Mouse (Mus musculus): Measurements from ENCODE around the gene Thtpa. TPM values are rescaled to one million over a fixed set of nuclear protein-coding genes. Genes with fewer than 3 reads are reported as not detected.
A peak's percentile ranks its signal among the peaks of the same experiment; 100 is the strongest.

The Thtpa gene
- total and polyA plus RNA-seq, 2 experiments: 8.7 to 15.4 TPM

- H3K36me3 ChIP-seq (ENCODE audit: control insufficient read depth, insufficient read depth, low read length): no peaks in the 10 kb centered on the region
- peaks cover 8% of the 10 kb centered on the region; the same call in 1 of the 2 replicates for H3K4me1 ChIP-seq (ENCODE audit: control insufficient read depth, insufficient read depth, low read length)
- no peak for DNase-seq (ENCODE audit: extremely low read depth, low read depth, low spot score)
- WGBS: 80% methylated on average over 1 of the region's 1 CpGs
- H3K9ac ChIP-seq (ENCODE audit: low read depth, low read length): no peak overlapping the region
- H3K4me3 ChIP-seq (ENCODE audit: insufficient read depth, low read depth, low read length): no peak overlapping the region
- no peaks in the 10 kb centered on the region for H3K79me2 ChIP-seq (ENCODE audit: control insufficient read depth, insufficient read depth, low read length)
- H3K27me3 ChIP-seq (ENCODE audit: control insufficient read depth, insufficient read depth, low read length): no peaks in the 10 kb centered on the region
- TF ChIP-seq POLR2A (IDR thresholded peaks at IDR 0.05; ENCODE audit: extremely low read depth, insufficient read depth, low read length) (no peak), CTCF (IDR thresholded peaks at IDR 0.05; ENCODE audit: low read depth, low read length) (no peak)
- peak overlapping the region; percentile 34 for H3K27ac ChIP-seq (replicated peaks; ENCODE audit: insufficient read depth, low read depth, low read length)
Measured at GRCm38 (mm10) chr14:55146324-55146723, 51.7 kb downstream of the Thtpa start.

DNA sequence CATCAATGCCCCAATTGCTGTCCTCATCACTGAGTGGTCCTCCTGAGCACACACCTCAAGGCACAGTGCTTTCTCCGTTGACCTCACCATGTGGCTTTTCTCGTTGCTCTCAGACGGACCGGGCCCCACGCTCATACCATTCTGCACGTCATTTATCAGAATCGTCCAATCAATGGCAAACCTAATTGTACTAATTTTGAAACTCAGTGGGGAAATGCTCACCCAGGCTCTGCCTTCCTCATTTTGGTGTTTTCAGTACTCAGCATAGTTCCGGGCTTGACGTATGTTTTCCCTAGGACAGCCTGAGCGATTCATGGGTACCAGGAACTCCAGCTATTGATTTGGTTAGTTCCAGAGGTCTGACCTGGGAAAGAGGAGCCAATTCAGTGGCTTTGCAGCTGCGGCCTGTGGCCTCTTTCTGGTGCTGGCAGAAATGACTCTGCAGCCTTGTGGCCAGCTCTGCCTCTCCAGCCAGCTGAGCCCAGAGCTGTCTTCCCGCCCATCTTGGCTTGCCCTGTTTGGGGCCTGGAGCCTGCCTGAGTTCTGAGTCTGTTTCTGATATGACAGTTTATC is 52.3 kb downstream of the Thtpa start:
- Histone ChIP-seq H3K4me3 (ENCODE audit: insufficient read depth, low read depth, low read length) (no peak overlapping the region), H3K4me1 (ENCODE audit: control insufficient read depth, insufficient read depth, low read length) (peaks cover 8% of the 10 kb centered on the region; the same call in 1 of the 2 replicates), H3K36me3 (ENCODE audit: control insufficient read depth, insufficient read depth, low read length) (no peaks in the 10 kb centered on the region), H3K9ac (ENCODE audit: low read depth, low read length) (no peak overlapping the region), H3K27me3 (ENCODE audit: control insufficient read depth, insufficient read depth, low read length) (no peaks in the 10 kb centered on the region), H3K79me2 (ENCODE audit: control insufficient read depth, insufficient read depth, low read length) (no peaks in the 10 kb centered on the region), H3K27ac (replicated peaks; ENCODE audit: insufficient read depth, low read depth, low read length) (peak overlapping the region; percentile 58)
- TF ChIP-seq POLR2A (IDR thresholded peaks at IDR 0.05; ENCODE audit: extremely low read depth, insufficient read depth, low read length) (no peak), CTCF (IDR thresholded peaks at IDR 0.05; ENCODE audit: low read depth, low read length) (peak; percentile 27; the same call in 1 of the 2 replicates)
- peak; percentile 94 for DNase-seq (ENCODE audit: extremely low read depth, low read depth, low spot score)
- WGBS: 59% methylated on average over 12 of the region's 12 CpGs

DNA sequence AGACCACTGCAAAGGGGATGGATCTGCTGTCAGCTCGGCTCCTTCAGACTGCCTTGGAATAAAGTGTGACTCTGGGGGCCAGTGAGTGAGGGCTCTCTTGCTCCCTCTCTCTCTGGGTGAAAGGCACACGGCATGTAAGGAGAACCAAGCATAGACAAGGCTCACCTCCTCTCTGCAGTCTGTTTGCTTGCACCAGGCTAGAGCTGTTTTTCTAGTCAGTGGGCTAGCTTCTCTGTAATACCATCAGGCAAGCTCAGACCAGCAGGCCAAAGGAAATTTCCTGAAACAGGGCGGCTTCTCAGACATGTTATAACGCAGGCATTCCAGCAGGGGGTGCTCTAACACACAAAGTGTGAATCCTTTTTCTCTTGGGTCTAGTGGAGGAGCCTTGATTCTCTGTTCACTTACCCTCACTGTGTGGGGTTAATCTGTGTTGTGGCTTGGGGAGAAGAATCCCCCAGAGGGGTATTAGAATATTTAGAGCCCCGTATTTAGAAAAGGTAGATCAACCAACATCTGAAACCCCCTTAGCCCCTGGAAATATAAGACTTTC is 53.9 kb downstream of the Thtpa start:
- Histone ChIP-seq H3K9ac (ENCODE audit: low read depth, low read length) (peak overlapping the region; percentile 9; the same call in 1 of the 2 replicates), H3K79me2 (ENCODE audit: control insufficient read depth, insufficient read depth, low read length) (no peaks in the 10 kb centered on the region), H3K36me3 (ENCODE audit: control insufficient read depth, insufficient read depth, low read length) (no peaks in the 10 kb centered on the region), H3K27ac (replicated peaks; ENCODE audit: insufficient read depth, low read depth, low read length) (no peak overlapping the region), H3K27me3 (ENCODE audit: control insufficient read depth, insufficient read depth, low read length) (no peaks in the 10 kb centered on the region), H3K4me3 (ENCODE audit: insufficient read depth, low read depth, low read length) (no peak overlapping the region), H3K4me1 (ENCODE audit: control insufficient read depth, insufficient read depth, low read length) (peaks cover 8% of the 10 kb centered on the region; the same call in 1 of the 2 replicates)
- DNase-seq (ENCODE audit: extremely low read depth, low read depth, low spot score): peak; percentile 65
- TF ChIP-seq POLR2A (IDR thresholded peaks at IDR 0.05; ENCODE audit: extremely low read depth, insufficient read depth, low read length) (no peak), CTCF (IDR thresholded peaks at IDR 0.05; ENCODE audit: low read depth, low read length) (peak; percentile 54)
- WGBS: 50% methylated on average over 5 of the region's 5 CpGs

Other genes starting within 250 kb of the Thtpa start
- gene Homez, start 223.8 kb upstream of the Thtpa start, total RNA-seq (2014; rRNA removed): 1.9 and 2.5 TPM in 2 replicates
- gene Homez, start 223.8 kb upstream of the Thtpa start, polyA plus RNA-seq (2012; rRNA removed): 2.1 and 3.3 TPM in 2 replicates
- 4.9 and 6.4 TPM in 2 replicates for gene Ppp1r3e, start 217.2 kb upstream of the Thtpa start, total RNA-seq (2014; rRNA removed)
- 7.5 and 8.7 TPM in 2 replicates for gene Ppp1r3e, start 217.2 kb upstream of the Thtpa start, polyA plus RNA-seq (2012; rRNA removed)
- 14.1 and 17.2 TPM in 2 replicates for gene Bcl2l2, start 211.4 kb upstream of the Thtpa start, total RNA-seq (2014; rRNA removed)
- 17.3 and 19.5 TPM in 2 replicates for gene Bcl2l2, start 211.4 kb upstream of the Thtpa start, polyA plus RNA-seq (2012; rRNA removed)
- 0.13 TPM in 1 of 2 replicates, not detected in the other for gene Gm20521, start 211.3 kb upstream of the Thtpa start, total RNA-seq (2014; rRNA removed)
- gene Gm20521, start 211.3 kb upstream of the Thtpa start, polyA plus RNA-seq (2012; rRNA removed): 7.9 TPM in 1 of 2 replicates, not detected in the other
- 29.7 and 37.8 TPM in 2 replicates for gene Pabpn1, start 202.3 kb upstream of the Thtpa start, total RNA-seq (2014; rRNA removed)
- 65.4 and 89.4 TPM in 2 replicates for gene Pabpn1, start 202.3 kb upstream of the Thtpa start, polyA plus RNA-seq (2012; rRNA removed)
- 0.46 and 0.81 TPM in 2 replicates for gene Slc22a17, start 181.7 kb upstream of the Thtpa start, total RNA-seq (2014; rRNA removed)
- 1.4 and 2.7 TPM in 2 replicates for gene Slc22a17, start 181.7 kb upstream of the Thtpa start, polyA plus RNA-seq (2012; rRNA removed)
- under 0.01 and 0.20 TPM in 2 replicates for gene Efs, start 168.7 kb upstream of the Thtpa start, total RNA-seq (2014; rRNA removed)
- gene Efs, start 168.7 kb upstream of the Thtpa start, polyA plus RNA-seq (2012; rRNA removed): 0.13 and 0.15 TPM in 2 replicates
- gene Il25, start 162.1 kb upstream of the Thtpa start, total RNA-seq (2014; rRNA removed): not detected in 2 replicates
- gene Il25, start 162.1 kb upstream of the Thtpa start, polyA plus RNA-seq (2012; rRNA removed): not detected in 2 replicates
- gene Cmtm5, start 158.5 kb upstream of the Thtpa start, total RNA-seq (2014; rRNA removed): not detected in 2 replicates
- not detected in 2 replicates for gene Cmtm5, start 158.5 kb upstream of the Thtpa start, polyA plus RNA-seq (2012; rRNA removed)
- gene Myh6, start 127.9 kb upstream of the Thtpa start, total RNA-seq (2014; rRNA removed): 0.60 TPM in 1 of 2 replicates, not detected in the other
- gene Myh6, start 127.9 kb upstream of the Thtpa start, polyA plus RNA-seq (2012; rRNA removed): 0.02 and 0.04 TPM in 2 replicates
- not detected in 2 replicates for gene Gm17428, start 117.9 kb upstream of the Thtpa start, total RNA-seq (2014; rRNA removed)
- gene Gm17428, start 117.9 kb upstream of the Thtpa start, polyA plus RNA-seq (2012; rRNA removed): not detected in 2 replicates
- 1.5 TPM in 1 of 2 replicates, not detected in the other for gene Myh7, start 100.2 kb upstream of the Thtpa start, total RNA-seq (2014; rRNA removed)
- 0.02 TPM in 1 of 2 replicates, not detected in the other for gene Myh7, start 100.2 kb upstream of the Thtpa start, polyA plus RNA-seq (2012; rRNA removed)
- gene Ngdn, start 79.3 kb upstream of the Thtpa start, total RNA-seq (2014; rRNA removed): 25.8 and 26.9 TPM in 2 replicates
- 6.9 and 8.1 TPM in 2 replicates for gene Ngdn, start 79.3 kb upstream of the Thtpa start, polyA plus RNA-seq (2012; rRNA removed)
- 1.5 and 1.7 TPM in 2 replicates for gene Zfhx2, start 2.5 kb upstream of the Thtpa start, total RNA-seq (2014; rRNA removed)
- 1.4 and 1.7 TPM in 2 replicates for gene Zfhx2, start 2.5 kb upstream of the Thtpa start, polyA plus RNA-seq (2012; rRNA removed)
- gene Ap1g2, start 11.8 kb downstream of the Thtpa start, total RNA-seq (2014; rRNA removed): 4.9 and 5.4 TPM in 2 replicates
- 8.7 and 15.6 TPM in 2 replicates for gene Ap1g2, start 11.8 kb downstream of the Thtpa start, polyA plus RNA-seq (2012; rRNA removed)
- not detected in 2 replicates for gene Jph4, start 22.2 kb downstream of the Thtpa start, total RNA-seq (2014; rRNA removed)
- gene Jph4, start 22.2 kb downstream of the Thtpa start, polyA plus RNA-seq (2012; rRNA removed): not detected in 2 replicates
- not detected in 2 replicates for gene Dhrs2, start 127.2 kb downstream of the Thtpa start, total RNA-seq (2014; rRNA removed)
- not detected in 2 replicates for gene Dhrs2, start 127.2 kb downstream of the Thtpa start, polyA plus RNA-seq (2012; rRNA removed)